ENCODE assay signal across 16 mouse cellular contexts in the genomic region with DNA sequence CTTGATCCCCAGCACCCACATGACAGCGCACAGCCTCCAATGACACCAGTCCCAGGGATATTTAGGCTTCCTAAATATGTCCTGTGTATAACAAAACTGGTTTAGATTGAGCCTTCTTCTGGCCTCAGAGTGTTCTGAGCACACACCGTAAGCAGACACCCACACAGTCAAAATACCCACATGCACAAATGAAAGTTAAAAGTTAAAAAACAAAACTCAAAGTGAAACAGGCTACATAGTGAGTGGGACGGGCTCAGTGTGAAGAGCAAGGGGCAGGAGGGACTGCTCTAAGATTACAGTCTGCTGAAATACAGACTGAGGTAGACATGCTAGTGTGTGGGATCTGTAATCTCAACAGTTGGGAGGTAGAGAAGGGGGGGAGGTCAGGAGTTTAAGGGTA.
"Had no signal": no experiment of that assay in that cellular context is flagged by ENCODE, and none has a peak within 500 bp of the region (broad histone marks: within the 10 kb centered on the region; RNA-seq: fewer than 3 reads in every experiment).

No protein-coding gene starts in this region.

- ATAC-seq: hindbrain, embryonic 16.5 days; intestine, embryonic 15.5 days; intestine, postnatal 0 days; liver, embryonic 12.5 days had no signal

- DNase-seq: gastrocnemius, adult 2 months; gastrocnemius, postnatal 10 days; gastrocnemius, postnatal 25 days; heart, adult 18-20 months; heart, postnatal 10 days; heart, postnatal 4 days; kidney, adult 2 months; kidney, adult 9 months; kidney, postnatal 14 days; kidney, postnatal 36 days; layer of hippocampus, postnatal 36 days; left cerebral cortex, postnatal 4 days had no signal
